Mouse (Mus musculus): ENCODE data around the gene Tlr13. TPM values are rescaled to one million over a fixed set of nuclear protein-coding genes. Genes with fewer than 3 reads are reported as not detected.
"Not testable (repeated sequence)": the region's sequence is repeated elsewhere in the genome, so short reads cannot be mapped to it uniquely, and the experiment has no call there.

Gene Tlr13
- polyA plus RNA-seq, 1 experiment from 2014 or later = 0.29 TPM

DNA sequence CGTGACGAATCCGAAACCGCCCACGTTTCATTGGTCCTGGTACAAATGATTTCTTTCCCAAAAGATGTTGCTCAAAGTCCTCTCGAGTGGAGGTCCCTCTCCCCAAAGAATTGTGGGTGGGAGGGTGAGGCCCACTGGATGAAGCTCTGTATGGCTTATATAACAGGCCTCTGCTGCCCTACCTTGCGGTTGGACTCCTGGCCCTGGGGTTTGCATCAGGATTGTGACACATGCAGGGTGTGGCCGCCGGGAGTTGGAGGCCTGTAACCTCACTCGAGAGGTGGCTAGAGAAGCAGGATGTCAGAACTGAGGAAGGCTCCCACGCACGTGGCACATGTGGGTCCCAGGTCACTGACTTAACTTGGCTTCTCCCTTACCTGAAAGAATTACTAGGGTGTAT, 44.7 kb downstream of the Tlr13 start:
- Histone ChIP-seq H3K4me3 (replicated peaks) (peak overlapping the region; percentile 50), H3K9me3 (replicated peaks) (no peaks in the 10 kb centered on the region), H3K27ac (replicated peaks) (peak overlapping the region; percentile 73), H3K4me1 (peaks cover 24% of the 10 kb centered on the region), H3K36me3 (no peaks in the 10 kb centered on the region), H3K4me2 (peak overlapping the region; percentile 64), H3K27me3 (replicated peaks) (no peaks in the 10 kb centered on the region), H3K9ac (replicated peaks) (peak overlapping the region; percentile 51)
- 14% methylated on average over 12 of the region's 12 CpGs for WGBS
- ATAC-seq (ENCODE audit: low FRiP score) = no peak

DNA sequence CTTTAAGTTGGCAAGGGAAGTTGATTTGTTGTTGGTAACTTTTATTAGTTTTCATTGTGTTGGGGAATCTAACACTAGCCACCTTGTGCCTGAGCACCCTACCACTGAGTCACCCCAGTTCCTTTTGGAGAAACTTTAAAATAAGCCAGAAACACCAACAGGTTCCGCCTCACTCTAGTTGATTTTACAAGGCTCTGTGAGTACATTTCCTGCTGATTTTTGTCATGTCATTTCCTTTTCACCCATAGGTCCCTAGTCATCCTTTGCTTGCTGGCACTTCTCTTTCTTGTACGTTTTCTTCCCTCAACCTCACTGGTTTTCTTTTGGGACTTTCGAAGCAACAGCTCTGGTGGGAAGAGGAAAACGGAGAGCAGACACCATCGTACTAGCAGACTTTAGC, 46.4 kb downstream of the Tlr13 start:
- peak overlapping the region; percentile 64 for H3K4me2 ChIP-seq
- no peak overlapping the region; the same call in 1 of the 2 replicates for H3K27ac ChIP-seq (replicated peaks)
- no peak for ATAC-seq (ENCODE audit: low FRiP score)
- no peaks in the 10 kb centered on the region for H3K27me3 ChIP-seq (replicated peaks)
- H3K9ac ChIP-seq (replicated peaks) = no peak overlapping the region
- no peaks in the 10 kb centered on the region for H3K9me3 ChIP-seq (replicated peaks)
- peaks cover 24% of the 10 kb centered on the region for H3K4me1 ChIP-seq
- H3K36me3 ChIP-seq = 0 out of 2 replicates have a peak, but pooled peaks cover 3% of the 10 kb centered on the region
- WGBS = 55% methylated on average over 5 of the region's 5 CpGs
- peak overlapping the region; percentile 50 for H3K4me3 ChIP-seq (replicated peaks)

DNA sequence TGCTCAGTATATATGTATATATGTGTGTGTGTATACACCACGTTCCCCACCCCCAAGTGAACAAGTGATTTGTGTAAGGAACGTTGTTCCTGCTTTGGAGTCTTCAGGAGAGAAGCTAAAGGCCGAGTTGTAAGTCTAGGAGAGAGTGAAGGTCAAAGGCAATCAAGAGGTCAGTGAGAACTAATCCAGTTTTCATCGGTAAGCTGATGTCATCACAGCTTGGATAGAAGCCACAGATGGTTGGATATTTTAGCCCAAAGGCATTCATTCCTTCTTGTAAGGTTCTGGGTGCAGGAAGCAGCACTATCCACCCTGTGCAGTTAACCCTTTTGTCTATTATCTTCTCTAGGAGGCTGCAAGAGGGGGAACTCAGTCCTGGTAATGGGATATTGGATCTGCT, 47.1 kb downstream of the Tlr13 start:
- Histone ChIP-seq H3K4me1 (peaks cover 24% of the 10 kb centered on the region), H3K9ac (replicated peaks) (no peak overlapping the region), H3K4me2 (peak overlapping the region; percentile 64; the same call in 1 of the 2 replicates), H3K27ac (replicated peaks) (no peak overlapping the region), H3K4me3 (replicated peaks) (no peak overlapping the region), H3K27me3 (replicated peaks) (no peaks in the 10 kb centered on the region), H3K9me3 (replicated peaks) (no peaks in the 10 kb centered on the region), H3K36me3 (0 out of 2 replicates have a peak, but pooled peaks cover 6% of the 10 kb centered on the region)
- no peak for ATAC-seq (ENCODE audit: low FRiP score)
- 49% methylated on average over 4 of the region's 4 CpGs for WGBS

DNA sequence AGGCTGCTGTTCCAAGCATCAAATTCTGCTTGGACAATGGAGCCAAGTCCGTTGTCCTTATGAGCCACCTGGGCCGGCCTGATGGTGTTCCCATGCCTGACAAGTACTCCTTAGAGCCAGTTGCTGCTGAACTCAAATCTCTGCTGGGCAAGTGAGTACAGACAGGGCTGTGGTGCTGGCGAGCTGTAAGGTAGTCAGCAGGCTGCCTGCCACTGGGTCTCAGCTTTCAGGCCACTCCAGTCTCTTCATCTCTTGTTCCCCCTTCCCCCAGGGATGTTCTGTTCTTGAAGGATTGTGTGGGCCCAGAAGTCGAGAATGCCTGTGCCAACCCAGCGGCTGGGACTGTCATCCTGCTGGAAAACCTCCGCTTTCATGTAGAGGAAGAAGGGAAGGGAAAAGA, 51.4 kb downstream of the Tlr13 start:
- H3K27ac ChIP-seq (replicated peaks); H3K4me2 ChIP-seq; ATAC-seq (ENCODE audit: low FRiP score); H3K4me1 ChIP-seq; H3K27me3 ChIP-seq (replicated peaks); H3K9ac ChIP-seq (replicated peaks); H3K4me3 ChIP-seq (replicated peaks); H3K9me3 ChIP-seq (replicated peaks): not testable (repeated sequence)
- peaks cover 24% of the 10 kb centered on the region; the same call in 1 of the 2 replicates for H3K36me3 ChIP-seq
- WGBS = 96% methylated on average over 6 of the region's 6 CpGs

DNA sequence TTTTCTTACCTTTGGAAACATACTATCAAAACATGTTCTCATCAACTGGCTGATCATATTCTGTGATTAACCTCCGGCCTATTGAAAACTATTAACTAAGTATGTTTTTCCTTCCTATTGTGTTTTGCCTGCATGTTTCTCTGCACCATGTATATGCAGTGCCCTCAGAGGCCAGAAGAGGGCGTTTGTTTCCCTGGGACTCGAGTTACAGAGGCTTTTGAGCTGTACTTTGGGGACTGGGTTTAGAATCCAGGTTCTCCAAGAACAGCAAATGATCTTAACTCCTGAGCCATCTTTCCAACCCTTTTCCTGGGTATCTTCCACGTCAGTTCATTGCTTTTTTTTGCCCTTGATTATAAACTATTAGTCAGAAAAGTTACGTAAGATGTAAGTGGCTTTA, 54.3 kb downstream of the Tlr13 start:
- Histone ChIP-seq H3K9ac (replicated peaks) (no peak overlapping the region), H3K27me3 (replicated peaks) (no peaks in the 10 kb centered on the region), H3K4me3 (replicated peaks) (no peak overlapping the region), H3K4me1 (no peaks in the 10 kb centered on the region), H3K4me2 (no peak overlapping the region), H3K36me3 (peaks cover 28% of the 10 kb centered on the region; the same call in 1 of the 2 replicates), H3K9me3 (replicated peaks) (no peaks in the 10 kb centered on the region), H3K27ac (replicated peaks) (no peak overlapping the region)
- ATAC-seq (ENCODE audit: low FRiP score) = no peak
- WGBS = 73% methylated on average over 5 of the region's 5 CpGs

DNA sequence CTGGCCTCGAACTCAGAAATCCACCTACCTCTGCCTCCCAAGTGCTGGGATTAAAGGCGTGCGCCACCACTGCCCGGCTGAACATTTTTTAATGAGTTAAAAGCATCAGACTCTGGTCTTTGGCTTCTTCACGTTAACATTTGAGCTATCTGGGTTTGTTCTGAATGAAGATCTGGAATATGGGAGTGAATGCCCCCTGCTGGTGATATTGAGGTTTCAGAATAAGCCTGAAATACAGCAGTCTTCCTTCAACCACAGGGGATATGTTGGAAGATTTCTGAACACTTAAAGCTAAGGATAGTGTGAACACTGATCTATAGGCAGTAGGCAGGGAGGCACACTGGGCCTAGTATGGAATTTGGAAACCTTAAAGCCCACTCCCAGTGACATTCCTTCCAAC, 55.9 kb downstream of the Tlr13 start:
- no peak overlapping the region for H3K4me2 ChIP-seq
- no peaks in the 10 kb centered on the region for H3K4me1 ChIP-seq
- H3K27me3 ChIP-seq (replicated peaks) = no peaks in the 10 kb centered on the region
- H3K4me3 ChIP-seq (replicated peaks) = no peak overlapping the region
- peaks cover 29% of the 10 kb centered on the region; the same call in 1 of the 2 replicates for H3K36me3 ChIP-seq
- WGBS = 83% methylated on average over 5 of the region's 5 CpGs
- ATAC-seq (ENCODE audit: low FRiP score) = no peak
- H3K27ac ChIP-seq (replicated peaks) = no peak overlapping the region
- no peaks in the 10 kb centered on the region for H3K9me3 ChIP-seq (replicated peaks)
- H3K9ac ChIP-seq (replicated peaks) = no peak overlapping the region

DNA sequence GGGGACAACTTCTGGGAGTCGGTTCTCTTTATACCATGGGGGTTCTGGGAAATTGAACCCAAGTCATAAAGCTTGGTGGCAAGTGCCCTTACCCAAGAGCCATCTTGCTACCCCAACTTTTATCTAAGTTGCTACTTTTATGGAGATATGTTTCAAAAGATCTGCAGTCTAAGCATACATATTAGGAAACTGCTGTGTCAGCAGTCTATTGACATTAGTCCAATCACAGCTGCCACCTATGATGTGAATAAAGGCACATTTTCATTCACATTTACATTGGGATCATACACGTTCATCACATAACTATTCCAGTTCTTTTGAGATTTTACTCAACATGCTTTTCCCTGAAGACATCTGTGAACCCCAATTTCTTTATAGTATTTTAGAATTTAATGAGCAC, 66.1 kb downstream of the Tlr13 start:
- no peak overlapping the region for H3K27ac ChIP-seq (replicated peaks)
- H3K4me3 ChIP-seq (replicated peaks) = no peak overlapping the region
- H3K4me2 ChIP-seq = no peak overlapping the region
- no peaks in the 10 kb centered on the region for H3K36me3 ChIP-seq
- H3K4me1 ChIP-seq = no peaks in the 10 kb centered on the region
- H3K9me3 ChIP-seq (replicated peaks) = no peaks in the 10 kb centered on the region
- WGBS = 80% methylated on average over 2 of the region's 2 CpGs
- no peaks in the 10 kb centered on the region for H3K27me3 ChIP-seq (replicated peaks)
- no peak for ATAC-seq (ENCODE audit: low FRiP score)
- H3K9ac ChIP-seq (replicated peaks) = no peak overlapping the region

Other genes with a start within 250 kb of the Tlr13 start
- 224 TPM in 2 replicates for gene Atrx, start 213.8 kb upstream of the Tlr13 start, polyA plus RNA-seq (2015; fragmentation: Nextera tagmentation; extraction: Ambion mirVana)
- gene Magt1, start 131.3 kb upstream of the Tlr13 start, polyA plus RNA-seq (2015; fragmentation: Nextera tagmentation; extraction: Ambion mirVana) = 20.0 and 28.4 TPM in 2 replicates
- 449 and 530 TPM in 2 replicates for gene Cox7b, start 127.5 kb upstream of the Tlr13 start, polyA plus RNA-seq (2015; fragmentation: Nextera tagmentation; extraction: Ambion mirVana)
- gene Atp7a, start 115.9 kb upstream of the Tlr13 start, polyA plus RNA-seq (2015; fragmentation: Nextera tagmentation; extraction: Ambion mirVana) = 9.5 and 11.8 TPM in 2 replicates
- gene Pgk1, start 43.9 kb downstream of the Tlr13 start, polyA plus RNA-seq (2015; fragmentation: Nextera tagmentation; extraction: Ambion mirVana) = 288 and 308 TPM in 2 replicates
- gene Taf9b, start 78.0 kb downstream of the Tlr13 start, polyA plus RNA-seq (2015; fragmentation: Nextera tagmentation; extraction: Ambion mirVana) = 19.9 and 21.4 TPM in 2 replicates
- not detected in 2 replicates for gene Fnd3c2, start 112.2 kb downstream of the Tlr13 start, polyA plus RNA-seq (2015; fragmentation: Nextera tagmentation; extraction: Ambion mirVana)

Measured in neural tube, embryonic 15.5 days (tissue).